Mouse (Mus musculus): ENCODE measurements around the gene Spp2.
"Not testable (repeated sequence)": the region's sequence is repeated elsewhere in the genome, so short reads cannot be mapped to it uniquely, and the experiment has no call there.

Spp2 gene

DNA sequence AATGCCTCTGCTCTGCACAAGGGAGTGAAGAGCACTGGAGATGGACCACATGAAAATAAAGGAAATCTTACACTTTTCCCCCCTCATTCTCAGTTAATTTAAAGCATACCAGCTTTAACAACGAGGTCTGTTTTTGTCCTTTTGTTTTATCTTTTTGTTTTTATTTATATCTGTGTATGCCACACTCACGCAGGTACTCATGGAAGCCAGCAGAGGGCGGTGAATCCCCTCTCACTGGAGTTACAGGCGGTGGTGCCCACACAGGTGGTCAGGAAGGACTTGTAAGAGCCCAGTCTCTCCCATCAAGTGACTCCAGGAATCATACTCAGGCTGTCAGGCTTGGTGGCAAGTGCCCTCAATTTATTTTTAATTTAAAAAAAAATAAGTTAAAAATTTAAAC, 27.3 kb downstream of the Spp2 start:
- DNase-seq (ENCODE audit: low spot score): no peak

DNA sequence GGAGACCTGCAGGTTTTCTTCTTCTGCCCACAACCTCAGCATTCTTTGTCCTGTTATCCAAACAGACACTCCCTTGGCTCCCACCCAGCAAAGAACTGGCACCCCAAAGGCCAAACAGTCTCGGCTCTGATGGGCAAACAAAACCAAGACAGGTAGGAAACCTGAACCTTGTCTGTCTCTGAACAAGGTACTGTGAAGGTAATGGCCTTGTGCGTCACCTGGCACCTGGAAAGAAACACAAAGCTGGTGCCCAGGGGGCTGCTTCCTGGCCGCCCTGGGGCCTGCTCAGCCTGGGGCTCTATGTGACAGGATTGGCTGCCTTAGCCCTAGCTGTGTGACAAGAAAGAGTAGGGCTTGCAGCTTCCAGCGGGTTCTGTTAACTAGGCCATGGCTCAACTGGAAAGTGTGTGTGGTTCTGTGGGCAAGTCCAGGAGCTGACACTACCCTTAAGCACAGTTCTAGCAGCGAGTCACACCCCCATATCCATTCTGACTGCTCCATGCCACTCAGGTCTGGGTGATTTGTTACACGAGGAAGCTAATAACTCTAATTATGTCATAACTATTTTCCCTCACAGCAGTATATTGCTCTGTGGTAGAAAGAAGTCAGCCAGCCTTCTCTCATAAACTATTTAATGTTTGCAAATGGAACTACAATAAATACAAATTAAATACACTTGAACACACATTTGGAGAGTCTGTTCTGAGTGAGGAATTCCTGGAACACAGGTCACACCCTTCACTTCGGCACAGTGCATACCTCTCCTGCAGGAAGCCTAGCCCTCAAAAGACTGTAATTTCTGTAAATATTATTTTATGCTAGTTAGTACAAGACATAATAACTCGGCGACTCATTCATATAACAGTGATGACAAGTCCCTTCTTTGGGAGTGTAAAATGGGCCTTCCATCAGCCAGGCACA, 30.7 kb downstream of the Spp2 start:
- no peak for DNase-seq (ENCODE audit: low spot score)

DNA sequence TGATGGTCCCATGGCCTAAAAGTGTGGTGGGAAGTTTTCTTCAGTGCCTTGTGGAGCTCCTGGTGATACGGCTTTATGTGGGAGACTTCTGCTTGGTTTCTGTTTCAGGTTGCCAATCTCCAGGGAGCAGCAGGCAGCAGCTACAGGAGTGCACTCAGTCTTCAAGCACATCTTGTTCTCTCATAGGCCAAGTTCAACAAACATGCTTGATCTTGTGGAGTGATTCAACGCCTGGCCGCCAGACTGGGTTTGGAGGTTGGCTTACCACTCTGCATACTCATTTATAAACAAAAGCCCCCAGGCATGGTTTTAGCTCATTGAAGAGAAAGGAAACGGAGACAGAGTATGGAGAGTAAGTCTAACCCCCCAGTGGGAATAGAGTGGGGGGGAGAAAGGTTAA, 36.6 kb downstream of the Spp2 start:
- no peak for DNase-seq (ENCODE audit: low spot score)

DNA sequence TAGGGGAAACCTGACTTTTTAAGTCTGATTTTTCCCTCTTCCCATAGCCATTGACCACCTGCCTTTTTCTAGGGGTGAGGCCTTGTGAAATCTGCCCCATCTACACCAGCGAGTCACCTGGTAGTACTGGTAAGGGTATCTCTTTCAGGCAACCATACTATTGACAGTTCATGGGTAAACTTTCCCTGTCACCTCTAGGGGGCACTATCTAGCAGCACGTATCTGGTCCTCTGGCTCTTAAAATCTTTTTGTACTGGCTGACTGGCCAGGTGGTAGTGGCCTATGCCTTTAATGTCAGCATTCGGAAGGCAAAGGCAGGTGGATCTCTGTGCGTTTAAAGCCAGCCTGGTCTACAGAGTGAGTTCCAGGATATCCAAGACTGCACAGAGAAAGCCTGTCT, 38.6 kb downstream of the Spp2 start:
- DNase-seq (ENCODE audit: low spot score): no peak

DNA sequence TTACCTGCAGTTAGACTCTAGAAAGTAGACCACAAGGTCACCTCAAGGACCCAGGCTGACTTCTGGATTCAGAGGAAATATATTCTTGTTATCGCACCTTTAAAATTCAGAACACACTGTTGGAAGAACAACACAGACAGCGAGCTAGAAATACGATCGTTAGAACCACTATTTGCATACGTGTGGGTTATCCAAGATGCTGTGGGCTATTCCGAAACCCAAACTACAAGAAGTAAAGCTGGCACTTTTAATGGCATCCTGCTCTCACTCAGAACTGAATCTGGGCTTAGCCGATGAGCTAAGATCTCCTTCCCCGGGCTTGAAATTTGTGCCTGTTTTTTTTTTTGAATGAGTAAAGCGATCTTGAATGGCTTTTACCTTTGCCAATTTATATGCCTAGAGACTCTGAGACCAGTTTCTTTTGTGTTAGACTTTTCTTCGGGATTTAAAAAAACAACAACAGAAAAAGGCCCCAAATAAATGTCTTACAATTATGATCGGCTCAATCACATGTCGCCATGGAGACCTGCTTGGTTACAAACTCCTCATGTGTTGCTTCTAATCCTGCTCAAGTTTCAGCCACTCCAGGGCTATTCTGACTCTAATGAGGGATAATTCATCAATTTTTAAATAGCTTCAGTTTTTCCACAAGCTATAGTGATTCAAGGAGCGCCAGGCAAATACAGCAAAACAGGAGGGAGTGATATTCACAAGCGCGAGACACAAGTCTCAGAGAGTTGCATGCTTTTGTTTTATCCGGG, 39.7 kb downstream of the Spp2 start:
- DNase-seq (ENCODE audit: low spot score): no peak

DNA sequence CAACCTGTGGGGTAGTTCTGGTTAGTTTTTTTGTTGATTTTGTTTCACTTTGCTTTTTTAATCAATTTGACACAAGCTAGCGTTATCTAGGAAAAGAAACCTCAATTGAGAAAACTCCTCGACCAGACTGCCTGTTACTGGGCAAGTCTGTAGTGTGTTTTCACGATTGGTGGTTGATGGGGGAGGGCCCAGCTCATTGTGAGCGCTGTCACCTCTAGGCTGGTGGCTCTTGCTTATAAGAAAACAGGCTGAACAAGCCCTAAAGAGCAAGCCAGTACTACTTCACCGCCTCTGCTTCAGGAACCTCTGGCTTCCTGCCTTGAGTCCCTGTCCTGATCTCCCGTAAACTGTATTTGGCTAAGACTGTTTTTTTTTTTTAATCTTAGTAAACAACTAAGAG, 40.7 kb downstream of the Spp2 start:
- DNase-seq (ENCODE audit: low spot score): no peak

DNA sequence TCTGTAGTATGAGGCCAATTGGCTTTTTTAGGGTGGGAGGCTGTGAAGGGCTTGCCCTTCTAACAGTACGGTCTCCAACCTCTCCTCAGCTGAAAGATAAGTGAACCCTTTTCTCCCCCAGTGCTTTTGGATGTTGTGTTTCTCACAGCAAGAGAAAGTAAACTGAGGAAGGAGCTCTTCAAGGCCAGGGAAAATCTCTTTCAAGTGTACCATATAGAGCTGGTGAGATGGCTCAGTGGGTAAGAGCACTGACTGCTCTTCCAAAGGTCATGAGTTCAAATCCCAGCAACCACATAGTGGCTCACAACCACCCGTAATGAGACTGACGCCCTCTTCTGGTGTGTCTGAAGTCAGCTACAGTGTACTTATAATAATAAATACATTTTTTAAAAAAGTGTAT, 41.3 kb downstream of the Spp2 start:
- DNase-seq (ENCODE audit: low spot score): not testable (repeated sequence)

DNA sequence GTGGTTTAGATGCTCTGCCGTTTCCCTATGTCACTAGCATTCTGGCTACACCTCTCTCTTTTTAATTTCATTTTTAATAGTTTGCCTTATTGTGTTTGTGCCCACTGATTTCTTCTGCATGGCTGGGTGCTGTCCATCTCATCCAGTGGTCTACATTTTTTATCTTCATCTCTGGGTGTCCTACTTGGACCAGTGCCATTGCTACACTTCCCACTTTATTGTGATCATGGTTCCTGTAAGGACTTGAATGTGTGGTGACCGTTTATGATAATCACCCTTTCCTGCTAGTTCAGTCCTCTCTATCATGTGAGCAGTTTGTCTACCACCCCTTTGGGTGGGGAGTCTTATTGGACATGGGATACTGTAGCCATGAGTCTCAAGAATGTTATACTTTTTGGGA, 43.0 kb downstream of the Spp2 start:
- DNase-seq (ENCODE audit: low spot score): no peak

DNA sequence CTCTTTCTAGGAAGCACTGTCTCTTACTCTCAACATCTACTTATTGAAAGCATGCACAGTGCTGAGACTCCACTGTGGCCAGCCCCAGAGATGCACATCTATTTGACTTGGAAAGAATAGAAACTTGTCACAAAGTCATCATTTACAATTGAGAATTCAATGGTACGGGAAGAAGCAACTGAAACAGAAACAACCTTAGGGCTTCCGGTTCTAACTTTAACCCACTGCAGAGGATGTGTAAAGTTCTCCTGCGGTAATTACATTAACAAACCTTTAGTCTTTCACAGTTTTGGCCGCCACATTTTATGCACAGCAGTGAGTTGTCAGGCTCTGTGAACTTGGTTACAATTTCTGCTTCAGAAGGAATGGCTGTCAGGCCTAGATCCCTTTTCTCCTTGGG, 43.9 kb downstream of the Spp2 start:
- no peak for DNase-seq (ENCODE audit: low spot score)

DNA sequence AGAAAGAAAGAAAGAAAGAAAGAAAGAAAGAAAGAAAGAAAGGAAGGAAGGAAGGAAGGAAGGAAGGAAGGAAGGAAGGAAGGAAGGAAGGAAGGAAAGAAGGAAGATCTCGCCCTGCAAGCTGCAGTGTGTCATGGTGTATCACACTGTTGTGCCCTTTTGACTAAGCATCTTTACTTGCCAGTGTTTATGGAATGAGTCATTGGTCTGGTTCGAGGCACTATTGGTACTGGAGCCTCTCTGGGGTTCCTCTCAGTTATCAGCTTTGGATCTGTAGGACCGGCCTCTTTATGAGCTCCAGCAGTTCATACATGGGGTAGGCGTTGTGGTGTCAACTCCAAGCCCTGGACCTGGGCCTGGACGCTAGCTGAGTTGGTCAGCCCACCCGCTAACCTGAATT, 45.4 kb downstream of the Spp2 start:
- no peak for DNase-seq (ENCODE audit: low spot score)

DNA sequence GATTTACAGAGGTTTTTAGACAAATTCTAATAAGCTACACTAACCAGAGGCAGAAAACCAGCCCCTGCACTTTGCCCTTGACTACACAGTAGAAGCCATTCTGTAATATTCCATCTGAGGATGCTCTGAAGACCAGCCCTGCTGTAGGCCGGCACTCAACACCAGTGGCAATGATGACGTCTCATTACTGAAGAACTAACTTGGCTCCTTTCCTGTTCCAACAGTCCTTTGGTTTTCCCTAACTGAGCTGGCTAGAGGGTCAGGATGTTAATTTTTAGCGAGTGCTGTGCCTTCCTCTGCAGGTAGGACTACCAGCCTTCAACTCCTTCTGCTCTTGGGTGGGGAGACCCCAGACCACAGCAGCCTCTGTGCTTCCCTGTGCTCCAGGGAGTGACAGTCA, 47.9 kb downstream of the Spp2 start:
- no peak for DNase-seq (ENCODE audit: low spot score)

DNA sequence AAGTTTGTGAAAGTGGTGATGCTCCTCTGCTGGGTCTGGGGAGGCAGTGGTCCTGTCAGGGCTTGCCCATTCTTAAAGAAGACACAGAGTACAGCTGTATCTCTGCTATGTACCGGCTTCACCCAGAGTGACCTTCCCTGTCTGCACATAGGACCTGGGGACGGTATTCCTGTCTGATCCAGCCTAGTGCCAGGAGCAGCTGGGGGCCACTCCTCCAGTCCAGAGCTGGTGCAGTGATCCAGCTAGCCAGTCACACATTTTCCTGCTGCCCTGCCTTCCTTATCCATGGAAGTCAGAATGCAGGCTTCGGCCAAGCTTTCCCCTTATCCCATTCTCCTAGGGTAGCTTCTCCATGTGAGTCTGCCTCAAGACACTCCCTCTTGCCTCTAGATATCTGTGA, 49.0 kb downstream of the Spp2 start:
- DNase-seq (ENCODE audit: low spot score): no peak

DNA sequence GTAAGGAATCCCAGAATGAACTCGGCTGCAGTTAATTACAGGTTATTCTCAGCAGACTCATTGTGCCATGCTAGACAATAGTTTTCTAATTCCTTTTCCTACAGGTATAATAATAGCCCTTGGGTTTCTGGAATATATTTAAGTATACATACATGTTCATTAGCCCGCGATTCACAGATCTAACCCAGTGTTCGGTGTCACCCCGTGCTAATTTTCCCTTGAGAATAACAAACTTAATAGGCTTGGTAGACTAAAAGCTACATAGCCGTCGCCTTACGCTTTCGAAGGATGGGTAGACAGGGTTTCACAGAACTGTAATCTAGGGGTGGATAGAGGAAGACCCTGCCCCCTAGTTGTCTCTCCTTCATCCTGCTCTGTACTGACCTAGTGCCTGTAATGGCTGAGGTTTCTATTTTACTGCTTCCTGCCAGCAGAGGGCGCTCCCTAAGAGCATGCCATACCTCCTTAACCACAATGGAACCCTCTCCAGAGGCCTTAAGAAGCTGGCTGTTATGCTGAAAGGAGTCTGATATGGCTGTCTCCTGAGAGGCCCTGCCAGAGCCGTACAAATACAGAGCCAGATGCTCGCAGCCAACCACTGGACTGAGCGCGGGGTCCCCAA, 49.8 kb downstream of the Spp2 start:
- DNase-seq (ENCODE audit: low spot score): peak; percentile 54

DNA sequence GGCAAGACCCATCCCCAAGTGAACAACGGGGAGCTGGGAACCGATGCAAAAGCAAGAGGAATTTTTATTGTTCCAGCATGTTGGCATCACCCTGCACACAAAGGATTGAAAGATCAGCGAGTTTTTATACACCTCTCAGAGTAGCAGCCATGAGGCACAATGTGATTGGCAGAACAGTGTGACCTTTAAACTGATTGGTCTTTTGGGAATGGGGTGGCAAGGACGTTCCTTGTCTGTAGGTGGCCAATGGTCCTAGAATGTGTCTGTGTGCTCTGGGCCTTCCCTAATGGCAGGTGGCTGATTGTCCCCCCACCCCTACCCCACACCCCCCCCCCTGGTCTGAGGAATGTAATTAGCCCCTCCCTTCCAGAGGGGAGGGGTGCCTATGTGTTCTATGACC, 52.4 kb downstream of the Spp2 start:
- no peak for DNase-seq (ENCODE audit: low spot score)

DNA sequence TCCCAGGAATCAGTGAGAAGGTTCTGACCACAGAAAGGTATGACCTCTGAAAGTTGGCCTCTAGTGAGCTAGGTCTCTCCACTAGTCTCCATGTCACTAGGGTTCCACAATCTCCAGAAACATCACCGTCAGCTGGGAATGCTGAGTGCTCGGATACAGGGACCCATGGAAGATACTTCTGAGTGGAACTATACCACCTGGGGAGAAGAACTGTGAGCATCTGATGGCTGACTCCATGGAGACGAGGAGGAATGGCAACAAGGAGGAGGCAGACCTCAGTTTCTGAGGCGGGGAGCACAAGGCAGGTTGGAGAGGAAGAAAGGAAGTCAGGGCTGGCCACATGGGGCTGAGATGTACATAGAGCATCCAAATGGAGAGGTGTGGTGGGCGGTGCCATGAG, 52.9 kb downstream of the Spp2 start:
- no peak for DNase-seq (ENCODE audit: low spot score)

DNA sequence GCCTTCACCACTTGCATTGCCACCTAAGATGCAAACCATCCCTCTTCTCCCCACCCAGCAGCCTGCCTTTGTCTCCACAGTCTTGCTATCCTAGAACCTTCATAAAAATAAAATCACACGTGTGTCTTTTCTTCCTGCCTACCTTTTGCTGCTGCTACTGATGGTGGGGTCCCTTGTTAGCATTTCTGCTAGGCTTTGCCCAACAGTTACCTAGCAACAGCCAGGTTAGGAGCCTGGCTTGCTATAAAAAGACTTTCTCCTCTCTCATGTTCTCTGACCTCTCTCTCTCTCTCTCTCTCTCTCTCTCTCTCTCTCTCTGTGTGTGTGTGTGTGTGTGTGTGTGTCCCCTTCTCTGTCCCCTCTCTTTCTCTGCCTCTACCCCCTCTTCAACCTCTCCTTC, 54.3 kb downstream of the Spp2 start:
- DNase-seq (ENCODE audit: low spot score): no peak

DNA sequence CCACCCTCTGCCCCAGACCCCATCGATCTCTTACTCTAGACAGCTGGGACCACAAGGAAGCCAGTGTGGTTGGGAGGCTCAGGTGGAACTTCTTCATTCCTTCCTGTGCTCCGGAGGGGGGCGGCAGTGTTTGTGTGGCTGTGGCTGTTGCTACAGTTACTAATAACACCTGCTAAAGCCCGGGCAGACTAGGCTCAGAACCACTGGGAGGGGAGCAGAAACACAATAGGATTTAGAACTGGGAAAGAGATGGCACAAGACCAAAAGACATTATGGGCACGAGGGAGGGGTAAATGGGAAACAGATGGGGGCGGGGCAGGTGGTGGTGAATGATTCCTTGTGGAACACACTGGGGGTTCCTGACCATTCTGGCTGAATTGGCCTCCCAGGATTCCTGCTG, 55.7 kb downstream of the Spp2 start:
- DNase-seq (ENCODE audit: low spot score): no peak

DNA sequence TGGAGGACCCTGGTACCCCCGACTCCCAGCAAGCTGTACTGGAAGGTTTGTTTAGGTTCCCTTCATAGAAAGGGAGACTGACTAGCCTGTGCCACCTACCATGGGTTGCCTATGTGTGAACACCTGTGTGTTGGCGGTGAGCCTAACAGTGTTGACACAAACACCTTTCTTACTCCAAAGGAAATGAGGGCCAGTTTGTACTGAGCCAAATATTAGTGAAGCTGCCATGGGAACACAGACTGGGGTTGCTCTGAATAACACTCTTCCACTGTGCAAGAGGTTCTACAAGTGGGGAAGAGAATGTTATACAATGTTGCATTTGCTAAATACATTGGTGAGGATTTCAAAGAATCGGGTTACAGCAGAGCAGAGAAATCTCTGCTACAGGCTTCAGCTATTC, 56.5 kb downstream of the Spp2 start:
- DNase-seq (ENCODE audit: low spot score): no peak

DNA sequence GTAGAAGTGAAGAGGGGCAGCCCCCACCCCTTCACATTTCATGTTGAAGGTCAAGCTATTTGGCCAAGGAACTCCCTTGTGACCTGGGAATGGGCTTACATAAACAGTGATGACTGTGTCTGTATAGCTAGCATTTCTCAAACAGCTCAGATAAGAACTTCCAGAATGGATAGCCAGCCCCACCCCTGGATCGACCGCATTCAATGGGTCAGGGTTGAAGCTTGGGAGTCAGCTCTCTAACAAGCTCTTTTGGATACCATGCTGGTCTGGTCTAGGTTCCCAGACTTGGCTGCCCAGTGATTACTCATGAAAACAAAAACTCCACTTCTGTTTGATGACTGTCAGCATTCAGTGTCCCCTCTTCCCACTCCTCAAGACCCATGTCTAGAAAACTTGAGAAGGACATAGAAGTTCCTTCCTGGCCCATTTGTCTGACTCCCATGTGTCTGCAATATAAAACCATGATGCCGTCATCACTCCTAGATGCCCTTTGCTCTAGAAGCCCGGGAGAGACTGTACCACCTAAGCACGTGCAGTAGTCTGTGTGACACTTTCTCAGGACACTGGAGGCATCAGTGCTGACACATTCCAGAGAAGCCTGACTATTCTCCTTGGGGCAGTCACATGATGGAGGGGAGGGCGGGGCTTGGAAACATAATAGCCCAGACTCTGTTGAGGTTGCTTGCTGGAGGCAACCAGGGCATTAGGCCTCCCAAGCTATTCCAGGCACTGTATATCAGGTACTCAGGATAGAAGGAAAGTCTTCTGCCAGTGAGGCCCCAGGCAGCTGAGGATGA, 57.5 kb downstream of the Spp2 start:
- DNase-seq (ENCODE audit: low spot score): no peak

DNA sequence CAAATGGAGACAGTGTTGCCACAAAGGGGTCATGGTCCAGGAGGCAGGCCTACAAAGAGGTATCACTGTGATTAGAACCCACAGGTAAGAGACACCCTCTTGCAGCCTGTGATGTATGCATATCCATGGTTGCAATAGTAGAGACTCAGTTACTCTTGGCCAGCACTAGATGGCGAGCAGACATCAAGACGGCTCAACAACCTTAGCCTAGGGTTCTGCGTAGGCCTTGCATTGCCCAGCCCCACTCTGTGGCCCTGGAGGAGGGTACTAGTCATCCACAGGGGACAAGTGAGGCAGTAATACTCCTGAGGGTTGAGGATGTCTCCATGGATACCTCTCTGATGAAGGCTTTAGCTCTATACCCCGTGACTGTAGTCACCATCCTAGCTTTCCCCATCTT, 59.0 kb downstream of the Spp2 start:
- no peak for DNase-seq (ENCODE audit: low spot score)

DNA sequence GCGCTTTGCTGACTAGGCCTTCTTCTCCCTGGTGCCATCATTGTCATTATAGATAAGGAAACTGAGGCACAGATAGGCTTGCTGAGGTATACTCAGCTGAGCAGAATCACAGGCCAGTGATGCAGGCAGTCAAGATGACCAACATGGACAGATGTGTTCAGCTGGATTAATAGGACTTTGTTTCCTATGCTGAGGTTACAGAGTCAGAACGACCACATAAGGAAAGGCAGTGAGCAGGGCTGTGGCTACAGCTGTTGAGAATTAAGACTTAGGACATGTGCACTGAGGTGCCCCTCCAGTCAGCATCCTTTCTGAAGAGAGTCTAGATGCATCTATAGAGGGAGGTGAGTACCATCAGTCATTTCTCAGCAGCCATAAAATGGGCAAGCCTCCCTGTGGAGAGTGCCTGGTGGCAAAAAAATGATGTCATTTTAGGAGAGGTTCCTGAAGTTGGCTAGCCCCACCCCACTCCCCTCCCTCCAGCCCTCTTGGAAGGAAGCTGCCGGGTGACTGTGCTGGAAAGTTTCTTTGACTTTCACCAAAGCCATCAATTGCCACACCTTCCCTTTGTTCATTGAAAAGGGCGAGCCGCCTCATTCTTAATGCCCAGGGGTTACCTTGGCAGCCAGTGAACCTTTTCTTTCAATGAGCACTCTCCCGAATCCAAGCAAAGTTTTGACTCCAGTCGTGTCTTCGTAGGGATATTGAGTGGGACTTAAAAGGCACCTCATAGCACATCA, 59.7 kb downstream of the Spp2 start:
- no peak for DNase-seq (ENCODE audit: low spot score)

DNA sequence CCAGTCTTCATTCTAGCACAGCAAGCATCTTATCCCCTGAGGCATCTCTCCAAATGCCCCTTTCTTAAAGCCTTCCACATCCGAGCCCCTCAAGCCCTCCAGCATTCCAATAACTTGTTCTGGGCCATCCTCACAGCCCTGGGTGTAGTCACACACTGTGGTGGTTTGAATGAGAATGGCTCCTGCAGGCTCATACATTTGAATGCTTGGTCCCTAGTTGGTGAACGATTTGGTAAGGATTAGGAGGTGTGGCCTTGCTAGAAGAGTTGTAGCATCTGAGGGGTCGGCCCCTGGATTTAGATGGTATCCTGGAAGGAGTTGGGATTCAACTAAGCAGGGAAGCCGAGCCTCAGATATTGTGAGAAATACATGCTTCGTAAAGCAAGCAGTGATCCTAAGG, 61.1 kb downstream of the Spp2 start:
- no peak for DNase-seq (ENCODE audit: low spot score)
